Mouse (Mus musculus) kidney, embryonic 15.5 days (tissue): ENCODE measurements around the gene Il11ra1. TPM values are rescaled to one million over a fixed set of nuclear protein-coding genes. Genes with fewer than 3 reads are reported as not detected.

Experiments
- ATAC-seq: fragments of 200-750 bp; cut with Nextera tagmentation; replicated peaks from 2 replicates; pipeline ENCODE4 v1.8.0; 2017; ENCODE audit warnings: moderate TSS enrichment; ENCODE audit not compliant: low FRiP score
- H3K27ac ChIP-seq: fragments of 300-500 bp; sonication (generic); 2 replicates; pipeline ENCODE4 v1.5.1; 2015; ENCODE audit warnings: mild to moderate bottlenecking, inconsistent platforms
- H3K27me3 ChIP-seq: fragments of 300-500 bp; sonication (generic); 2 replicates; pipeline ENCODE4 v1.6.1; 2015; ENCODE audit warnings: inconsistent platforms
- H3K36me3 ChIP-seq: fragments of 300-500 bp; sonication (generic); 2 replicates; pipeline ENCODE4 v1.6.1; 2015; ENCODE audit warnings: inconsistent platforms
- H3K4me1 ChIP-seq: fragments of 300-500 bp; sonication (generic); 2 replicates; pipeline ENCODE4 v1.6.1; 2015; ENCODE audit warnings: inconsistent platforms
- H3K4me2 ChIP-seq: fragments of 300-500 bp; sonication (generic); 2 replicates; pipeline ENCODE4 v1.6.1; 2015; ENCODE audit warnings: moderate library complexity, mild to moderate bottlenecking, inconsistent platforms
- H3K4me3 ChIP-seq: fragments of 300-500 bp; sonication (generic); replicated peaks from 2 replicates; pipeline ENCODE4 v1.5.1; 2015; ENCODE audit warnings: mild to moderate bottlenecking, inconsistent platforms
- H3K9ac ChIP-seq: fragments of 300-500 bp; sonication (generic); 2 replicates; pipeline ENCODE4 v1.6.1; 2015; ENCODE audit warnings: mild to moderate bottlenecking, inconsistent platforms
- H3K9me3 ChIP-seq: fragments of 300-500 bp; sonication (generic); replicated peaks from 2 replicates; pipeline ENCODE4 v1.6.1; 2016; ENCODE audit warnings: inconsistent platforms
- WGBS: fragments of 180-500 bp; shearing (Covaris S2); methylation state at CpG from one replicate; pipeline ENCODE4 v1.1.7; 2015; ENCODE audit warnings: mixed read lengths; 5-methylcytosine and 5-hydroxymethylcytosine counted together
- polyA plus RNA-seq: library from polyadenylated mRNA; unstranded; fragments of >200 nt; fragmentation: Nextera tagmentation; extraction: Ambion mirVana; gene quantifications from 2 replicates; pipeline ENCODE4 v1.2.1, GENCODE M21; 2015

Il11ra1 gene
- polyA plus RNA-seq, 1 experiment from 2014 or later: 157 TPM

- H3K9me3 ChIP-seq: no peaks in the 10 kb centered on the region
- no peak overlapping the region for H3K27ac ChIP-seq
- no peak for ATAC-seq
- peaks cover 10% of the 10 kb centered on the region for H3K27me3 ChIP-seq
- peaks cover 13% of the 10 kb centered on the region for H3K36me3 ChIP-seq
- WGBS: 71% methylated on average over 1 of the region's 1 CpGs
- no peak overlapping the region for H3K9ac ChIP-seq
- H3K4me2 ChIP-seq: no peak overlapping the region
- no peak overlapping the region for H3K4me3 ChIP-seq
- peaks cover 25% of the 10 kb centered on the region for H3K4me1 ChIP-seq
Observed at GRCm38 (mm10) chr4:41738256-41738603, 38.4 kb downstream of the Il11ra1 start.

- 95% methylated on average over 13 of the region's 13 CpGs for WGBS
- no peak overlapping the region for H3K27ac ChIP-seq
- peaks cover 25% of the 10 kb centered on the region for H3K4me1 ChIP-seq
- H3K9ac ChIP-seq: no peak overlapping the region
- H3K27me3 ChIP-seq: no peaks in the 10 kb centered on the region
- peaks cover 13% of the 10 kb centered on the region for H3K36me3 ChIP-seq
- no peak for ATAC-seq
- H3K9me3 ChIP-seq: no peaks in the 10 kb centered on the region
- peak overlapping the region; percentile 92; the same call in 1 of the 2 replicates for H3K4me2 ChIP-seq
- 0 out of 2 replicates have a peak overlapping the region, but pooled peaks have one; percentile 76 for H3K4me3 ChIP-seq
Observed at GRCm38 (mm10) chr4:41739260-41739659, 39.5 kb downstream of the Il11ra1 start.

- WGBS: under 1% methylated on average over 48 of the region's 48 CpGs
- Histone ChIP-seq H3K27me3 (no peaks in the 10 kb centered on the region), H3K36me3 (peaks cover 13% of the 10 kb centered on the region), H3K4me1 (peaks cover 25% of the 10 kb centered on the region), H3K27ac (peak overlapping the region; percentile 91), H3K9me3 (no peaks in the 10 kb centered on the region), H3K9ac (peak overlapping the region; percentile 87), H3K4me2 (peak overlapping the region; percentile 92), H3K4me3 (peak overlapping the region; percentile 76)
- peak; percentile 79 for ATAC-seq
Observed at GRCm38 (mm10) chr4:41740380-41741157, 40.8 kb downstream of the Il11ra1 start.

- WGBS: 0% methylated on average over 27 of the region's 27 CpGs
Observed at GRCm38 (mm10) chr4:41741158-41741560, 41.4 kb downstream of the Il11ra1 start.

GRCm38 (mm10) chr4:41744131-41744530 lies 44.3 kb downstream of the Il11ra1 start:
- WGBS: 72% methylated on average over 2 of the region's 2 CpGs

More at GRCm38 (mm10) chr4:41741158-41741560, 41.4 kb downstream of the Il11ra1 start:
- Histone ChIP-seq H3K4me1 (peaks cover 25% of the 10 kb centered on the region), H3K9ac (peak overlapping the region; percentile 87), H3K27ac (peak overlapping the region; percentile 91), H3K4me2 (peak overlapping the region; percentile 92), H3K36me3 (peaks cover 17% of the 10 kb centered on the region), H3K27me3 (no peaks in the 10 kb centered on the region), H3K4me3 (peak overlapping the region; percentile 76), H3K9me3 (peaks cover 3% of the 10 kb centered on the region)
- ATAC-seq: peak; percentile 96

GRCm38 (mm10) chr4:41745021-41745420 lies 45.2 kb downstream of the Il11ra1 start:
- H3K36me3 ChIP-seq: peaks cover 16% of the 10 kb centered on the region
- no peaks in the 10 kb centered on the region for H3K27me3 ChIP-seq
- 92% methylated on average over 1 of the region's 1 CpGs for WGBS
- no peak overlapping the region for H3K4me3 ChIP-seq
- H3K9ac ChIP-seq: no peak overlapping the region
- no peak for ATAC-seq
- no peak overlapping the region for H3K27ac ChIP-seq
- H3K4me2 ChIP-seq: no peak overlapping the region
- H3K9me3 ChIP-seq: peaks cover 16% of the 10 kb centered on the region
- peaks cover 13% of the 10 kb centered on the region for H3K4me1 ChIP-seq

More at GRCm38 (mm10) chr4:41744131-41744530, 44.3 kb downstream of the Il11ra1 start:
- no peak for ATAC-seq
- Histone ChIP-seq H3K9me3 (peaks cover 16% of the 10 kb centered on the region), H3K27me3 (no peaks in the 10 kb centered on the region), H3K9ac (no peak overlapping the region), H3K27ac (no peak overlapping the region), H3K4me1 (peaks cover 22% of the 10 kb centered on the region), H3K36me3 (peaks cover 22% of the 10 kb centered on the region), H3K4me2 (no peak overlapping the region), H3K4me3 (no peak overlapping the region)

GRCm38 (mm10) chr4:41754797-41755337 lies 55.1 kb downstream of the Il11ra1 start, which contains the start of gene Galt:
Galt (plus strand) TSS chr4:41755228.
- no peaks in the 10 kb centered on the region for H3K9me3 ChIP-seq
- 14% methylated on average over 14 of the region's 14 CpGs for WGBS
- peak within 1 kb of the TSS; percentile 95 for H3K27ac ChIP-seq
- peaks cover 23% of the 10 kb centered on the region for H3K36me3 ChIP-seq
- peak; percentile 65 for ATAC-seq
- peaks cover 38% of the 10 kb centered on the region for H3K4me1 ChIP-seq
- peak within 1 kb of the TSS; percentile 90 for H3K4me2 ChIP-seq
- peak within 1 kb of the TSS; percentile 74 for H3K9ac ChIP-seq
- peak within 1 kb of the TSS; percentile 69 for H3K4me3 ChIP-seq
- no peaks in the 10 kb centered on the region for H3K27me3 ChIP-seq

GRCm38 (mm10) chr4:41755338-41756305 lies 55.8 kb downstream of the Il11ra1 start, which contains the start of gene Sigmar1:
Sigmar1 (minus strand) TSS chr4:41756157.
- Histone ChIP-seq H3K4me1 (peaks cover 44% of the 10 kb centered on the region), H3K4me2 (peak within 1 kb of the TSS; percentile 90), H3K9ac (peak within 1 kb of the TSS; percentile 74), H3K4me3 (peak within 1 kb of the TSS; percentile 69), H3K36me3 (peaks cover 23% of the 10 kb centered on the region), H3K9me3 (no peaks in the 10 kb centered on the region), H3K27ac (peak within 1 kb of the TSS; percentile 95), H3K27me3 (no peaks in the 10 kb centered on the region)
- WGBS: under 1% methylated on average over 57 of the region's 57 CpGs
- ATAC-seq: peak; percentile 69

GRCm38 (mm10) chr4:41756440-41756839 lies 56.7 kb downstream of the Il11ra1 start:
- WGBS: 77% methylated on average over 8 of the region's 8 CpGs
- Histone ChIP-seq H3K36me3 (peaks cover 23% of the 10 kb centered on the region), H3K27ac (peak overlapping the region; percentile 95), H3K9me3 (no peaks in the 10 kb centered on the region), H3K4me1 (peaks cover 52% of the 10 kb centered on the region), H3K27me3 (no peaks in the 10 kb centered on the region), H3K4me3 (peak overlapping the region; percentile 69), H3K9ac (peak overlapping the region; percentile 74; the same call in 1 of the 2 replicates), H3K4me2 (peak overlapping the region; percentile 90)
- no peak for ATAC-seq

- Histone ChIP-seq H3K9me3 (no peaks in the 10 kb centered on the region), H3K4me2 (no peak overlapping the region), H3K4me1 (peaks cover 61% of the 10 kb centered on the region), H3K27ac (no peak overlapping the region), H3K9ac (no peak overlapping the region), H3K27me3 (no peaks in the 10 kb centered on the region), H3K36me3 (peaks cover 23% of the 10 kb centered on the region), H3K4me3 (no peak overlapping the region)
- 93% methylated on average over 13 of the region's 13 CpGs for WGBS
- ATAC-seq: no peak
Observed at GRCm38 (mm10) chr4:41757321-41757720, 57.5 kb downstream of the Il11ra1 start.

- peaks cover 68% of the 10 kb centered on the region for H3K4me1 ChIP-seq
- H3K36me3 ChIP-seq: peaks cover 23% of the 10 kb centered on the region
- H3K4me2 ChIP-seq: no peak overlapping the region
- no peaks in the 10 kb centered on the region for H3K9me3 ChIP-seq
- no peak for ATAC-seq
- no peak overlapping the region for H3K27ac ChIP-seq
- 44% methylated on average over 11 of the region's 11 CpGs for WGBS
- H3K4me3 ChIP-seq: no peak overlapping the region
- no peaks in the 10 kb centered on the region for H3K27me3 ChIP-seq
- H3K9ac ChIP-seq: no peak overlapping the region
Observed at GRCm38 (mm10) chr4:41758021-41758420, 58.2 kb downstream of the Il11ra1 start.
